Mouse (Mus musculus): ENCODE results near the gene Parp1. TPM values are rescaled to one million over a fixed set of nuclear protein-coding genes. Genes with fewer than 3 reads are reported as not detected.

Parp1 gene
- polyA plus RNA-seq, 1 experiment, result 29.2 TPM

- Histone ChIP-seq H3K36me3 (ENCODE audit: control insufficient read depth, insufficient read depth) (no peaks in the 10 kb centered on the region), H3ac (ENCODE audit: control insufficient read depth, insufficient read length) (peak overlapping the region; percentile 50), H3K4me3 (peak overlapping the region; percentile 45), H3K27me3 (ENCODE audit: control insufficient read depth, insufficient read depth, insufficient read length) (no peaks in the 10 kb centered on the region), H3K4me2 (ENCODE audit: low read depth) (peak overlapping the region; percentile 91), H3K79me2 (ENCODE audit: control insufficient read depth, insufficient read depth) (peaks cover 52% of the 10 kb centered on the region)
- no peak for TF ChIP-seq TCF3 (IDR thresholded peaks at IDR 0.05; ENCODE audit: insufficient read length, low read depth)
- no peak for TF ChIP-seq CEBPB (IDR thresholded peaks at IDR 0.05; ENCODE audit: insufficient read depth, poor library complexity, severe bottlenecking)
- no peak for TF ChIP-seq MYOG (IDR thresholded peaks at IDR 0.05; ENCODE audit: control insufficient read depth in 1 of 3, insufficient read depth in 1 of 3, insufficient read length in 2 of 3, low read depth in 2 of 3)
- no peak for TF ChIP-seq USF1 (IDR thresholded peaks at IDR 0.05; ENCODE audit: low read depth)
- TF ChIP-seq POLR2AphosphoS2 (IDR thresholded peaks at IDR 0.05; ENCODE audit: insufficient read length, low read depth), result no peak
- TF ChIP-seq REST (IDR thresholded peaks at IDR 0.05; ENCODE audit: insufficient read depth, insufficient read length), result no peak
- no peak for TF ChIP-seq SRF (IDR thresholded peaks at IDR 0.05; ENCODE audit: control insufficient read depth, insufficient read length, low read depth)
- TF ChIP-seq MAX (IDR thresholded peaks at IDR 0.05; ENCODE audit: low read depth), result no peak
- TF ChIP-seq E2F4 (IDR thresholded peaks at IDR 0.05; ENCODE audit: insufficient read depth), result no peak
- TF ChIP-seq POLR2A (IDR thresholded peaks at IDR 0.05; ENCODE audit: insufficient read length, low read depth), result no peak
- no peak for TF ChIP-seq MYOD1 (IDR thresholded peaks at IDR 0.05; ENCODE audit: control insufficient read depth in 1 of 3, insufficient read length in 2 of 3, low read depth in 2 of 3)
- no peak for TF ChIP-seq TCF12 (IDR thresholded peaks at IDR 0.05; ENCODE audit: insufficient read depth, poor library complexity, severe bottlenecking)
These were observed 73.5 kb downstream of the Parp1 start for GRCm38 (mm10) chr1:180642228-180642564.

Other genes with a start within 250 kb of the Parp1 start
- 1.1 TPM for gene Itpkb, start 238.4 kb upstream of the Parp1 start, polyA plus RNA-seq (2012; fragmentation: generic; extraction: Trizol)
- gene Stum, start 85.4 kb upstream of the Parp1 start, polyA plus RNA-seq (2012; fragmentation: generic; extraction: Trizol), result 0.28 TPM
- gene Lin9, start 72.2 kb downstream of the Parp1 start, polyA plus RNA-seq (2012; fragmentation: generic; extraction: Trizol), result 1.9 TPM
- gene Mixl1, start 128.1 kb downstream of the Parp1 start, polyA plus RNA-seq (2012; fragmentation: generic; extraction: Trizol), result not detected
- gene Acbd3, start 157.1 kb downstream of the Parp1 start, polyA plus RNA-seq (2012; fragmentation: generic; extraction: Trizol), result 13.6 TPM
- 597 TPM for gene H3f3a, start 245.0 kb downstream of the Parp1 start, polyA plus RNA-seq (2012; fragmentation: generic; extraction: Trizol)

All from myocyte (in vitro differentiated cells).